Mouse (Mus musculus) CD4-positive naive resting alpha-beta T cell, adult 76 days (primary cell): Measurements from ENCODE around the gene Gm21732. TPM values are rescaled to one million over a fixed set of nuclear protein-coding genes. Genes with fewer than 3 reads are reported as not detected.

Experiments used
- total RNA-seq: library from RNA; stranded (reverse); gene quantifications from one replicate; pipeline ENCODE4 v1.2.4, GENCODE M21; 2023

Gm21732 gene
- total RNA-seq: not detected

GRCm38 (mm10) chrY:38575591-38575990 is at the start of gene Gm21732:
Gm21732 (minus strand) TSS chrY:38575691.

Other genes with a start within 250 kb of the Gm21732 start
- gene Gm20897, start 73.5 kb downstream of the Gm21732 start, total RNA-seq: not detected